Mouse (Mus musculus): ENCODE data around the gene Havcr2.
"Not testable (repeated sequence)": the region's sequence is repeated elsewhere in the genome, so short reads cannot be mapped to it uniquely, and the experiment has no call there.

The Havcr2 gene

GRCm38 (mm10) chr11:46454453-46455045, at the start of gene Havcr2:
Gene Havcr2, plus strand, starts transcription at chr11:46454935.
- DNase-seq (ENCODE audit: low spot score): no peak

GRCm38 (mm10) chr11:46404986-46405385, 49.7 kb upstream of the Havcr2 start:
- DNase-seq (ENCODE audit: low spot score): no peak

- DNase-seq (ENCODE audit: low spot score): no peak
These were observed 48.0 kb upstream of the Havcr2 start for GRCm38 (mm10) chr11:46406721-46407120.

GRCm38 (mm10) chr11:46410018-46410563, 44.6 kb upstream of the Havcr2 start:
- no peak for DNase-seq (ENCODE audit: low spot score)

- no peak for DNase-seq (ENCODE audit: low spot score)
These were observed 36.3 kb upstream of the Havcr2 start for GRCm38 (mm10) chr11:46418438-46418837.

GRCm38 (mm10) chr11:46418860-46419259, 35.9 kb upstream of the Havcr2 start:
- DNase-seq (ENCODE audit: low spot score): no peak

GRCm38 (mm10) chr11:46421086-46421888, 33.4 kb upstream of the Havcr2 start:
- DNase-seq (ENCODE audit: low spot score): no peak

- not testable (repeated sequence) for DNase-seq (ENCODE audit: low spot score)
These were observed 26.6 kb upstream of the Havcr2 start for GRCm38 (mm10) chr11:46428131-46428530.

- no peak for DNase-seq (ENCODE audit: low spot score)
These were observed 24.6 kb upstream of the Havcr2 start for GRCm38 (mm10) chr11:46430123-46430522.

- peak; percentile 75 for DNase-seq (ENCODE audit: low spot score)
These were observed 23.6 kb upstream of the Havcr2 start for GRCm38 (mm10) chr11:46431129-46431528.

GRCm38 (mm10) chr11:46435363-46435762, 19.4 kb upstream of the Havcr2 start:
- DNase-seq (ENCODE audit: low spot score): no peak

GRCm38 (mm10) chr11:46436760-46437458, 17.8 kb upstream of the Havcr2 start, which contains the start of gene Med7:
Gene Med7, plus strand, starts transcription at chr11:46436925.
- peak; percentile 95 for DNase-seq (ENCODE audit: low spot score)

GRCm38 (mm10) chr11:46437459-46438000, 17.2 kb upstream of the Havcr2 start:
- DNase-seq (ENCODE audit: low spot score): no peak

GRCm38 (mm10) chr11:46439005-46439543, 15.7 kb upstream of the Havcr2 start:
- DNase-seq (ENCODE audit: low spot score): no peak

GRCm38 (mm10) chr11:46441774-46442173, 13.0 kb upstream of the Havcr2 start:
- DNase-seq (ENCODE audit: low spot score): no peak

- no peak for DNase-seq (ENCODE audit: low spot score)
These were observed 11.6 kb upstream of the Havcr2 start for GRCm38 (mm10) chr11:46443152-46443551.

GRCm38 (mm10) chr11:46443979-46444378, 10.8 kb upstream of the Havcr2 start:
- DNase-seq (ENCODE audit: low spot score): no peak

GRCm38 (mm10) chr11:46446150-46446549, 8.6 kb upstream of the Havcr2 start:
- no peak for DNase-seq (ENCODE audit: low spot score)

- DNase-seq (ENCODE audit: low spot score): no peak
These were observed 6.9 kb upstream of the Havcr2 start for GRCm38 (mm10) chr11:46447644-46448484.

GRCm38 (mm10) chr11:46449461-46450080, 5.2 kb upstream of the Havcr2 start:
- no peak for DNase-seq (ENCODE audit: low spot score)

GRCm38 (mm10) chr11:46459960-46460359, 5.2 kb downstream of the Havcr2 start:
- no peak for DNase-seq (ENCODE audit: low spot score)
